Mouse (Mus musculus): ENCODE measurements around the gene Atxn1. TPM values are rescaled to one million over a fixed set of nuclear protein-coding genes. Genes with fewer than 3 reads are reported as not detected.

Atxn1 gene
- polyA plus RNA-seq, 1 experiment from 2014 or later = 8.3 TPM

- in situ Hi-C loops (cut with MboI; ENCODE audit: low pct_unique_long_range_greater_than_20kb) = no loop called here
These were observed 272.4 kb downstream of the Atxn1 start for GRCm38 (mm10) chr13:45692440-45692839.

GRCm38 (mm10) chr13:45690426-45690825, 274.4 kb downstream of the Atxn1 start:
- TF ChIP-seq CTCF (IDR thresholded peaks at IDR 0.05) = no peak
- H3K27me3 ChIP-seq = no peaks in the 10 kb centered on the region
- POLR2A ChIA-PET = no interaction called here
- CTCF ChIA-PET = no interaction called here
- in situ Hi-C loops (cut with MboI; ENCODE audit: low pct_unique_long_range_greater_than_20kb) = no loop called here
- ATAC-seq (no peak), DNase-seq (ENCODE audit: low read depth, low spot score) (no peak)

More at GRCm38 (mm10) chr13:45692440-45692839, 272.4 kb downstream of the Atxn1 start:
- no peak for TF ChIP-seq CTCF (IDR thresholded peaks at IDR 0.05)
- ChIA-PET CTCF (no interaction called here), POLR2A (interaction anchor here (0.7 kb wide), 1 partner anchor 278 kb away, joined by 4 read pairs; no protein-coding TSS in a partner anchor)
- ATAC-seq = no peak
- no peaks in the 10 kb centered on the region for H3K27me3 ChIP-seq
- DNase-seq (ENCODE audit: low read depth, low spot score) = no peak

- H3K27me3 ChIP-seq = no peaks in the 10 kb centered on the region
- no peak for DNase-seq (ENCODE audit: low read depth, low spot score)
- ChIA-PET CTCF (no interaction called here), POLR2A (interaction anchor here (0.6 kb wide), 1 partner anchor 13 kb away, joined by 5 read pairs; no protein-coding TSS in a partner anchor)
- TF ChIP-seq CTCF (IDR thresholded peaks at IDR 0.05) = no peak
- ATAC-seq = no peak
- in situ Hi-C loops (cut with MboI; ENCODE audit: low pct_unique_long_range_greater_than_20kb) = no loop called here
These were observed 275.9 kb downstream of the Atxn1 start for GRCm38 (mm10) chr13:45688864-45689263.

- ChIA-PET POLR2A (no interaction called here), CTCF (interaction anchor here (1.2 to 1.3 kb wide), 2 partner anchors 8 to 16 kb away, joined by 3 read pairs; no protein-coding TSS in a partner anchor)
- no peaks in the 10 kb centered on the region for H3K27me3 ChIP-seq
- in situ Hi-C loops (cut with MboI; ENCODE audit: low pct_unique_long_range_greater_than_20kb) = no loop called here
- no peak for DNase-seq (ENCODE audit: low read depth, low spot score)
- no peak for ATAC-seq
- TF ChIP-seq CTCF (IDR thresholded peaks at IDR 0.05) = no peak
These were observed 277.2 kb downstream of the Atxn1 start for GRCm38 (mm10) chr13:45687581-45687980.

GRCm38 (mm10) chr13:45686309-45686582, 278.6 kb downstream of the Atxn1 start:
- no peak for ATAC-seq
- DNase-seq (ENCODE audit: low read depth, low spot score) = no peak
- in situ Hi-C loops (cut with MboI; ENCODE audit: low pct_unique_long_range_greater_than_20kb) = no loop called here
- CTCF ChIA-PET = interaction anchor here (1.3 kb wide), 1 partner anchor 9 kb away, joined by 3 read pairs; no protein-coding TSS in a partner anchor
- H3K27me3 ChIP-seq = no peaks in the 10 kb centered on the region
- TF ChIP-seq CTCF (IDR thresholded peaks at IDR 0.05) = no peak
- POLR2A ChIA-PET = interaction anchor here (0.6 kb wide), 1 partner anchor 579 kb away, joined by 3 read pairs; no protein-coding TSS in a partner anchor

- ChIA-PET CTCF (interaction anchor here (1.0 to 1.2 kb wide), 2 partner anchors 53 to 281 kb away, joined by 3 read pairs; no protein-coding TSS in a partner anchor), POLR2A (interaction anchor here (0.6 to 0.7 kb wide), 3 partner anchors 49 to 579 kb away, joined by 3 to 5 read pairs (median 3); no protein-coding TSS in a partner anchor)
- no peak for ATAC-seq
- H3K27me3 ChIP-seq = no peaks in the 10 kb centered on the region
- in situ Hi-C loops (cut with MboI; ENCODE audit: low pct_unique_long_range_greater_than_20kb) = no loop called here
- no peak for DNase-seq (ENCODE audit: low read depth, low spot score)
- TF ChIP-seq CTCF (IDR thresholded peaks at IDR 0.05) = no peak
These were observed 279.1 kb downstream of the Atxn1 start for GRCm38 (mm10) chr13:45685575-45686308.

- POLR2A ChIA-PET = interaction anchor here (0.6 kb wide), 1 partner anchor 280 kb away, joined by 6 read pairs; the partner anchor contains the start of gene Atxn1
- in situ Hi-C loops (cut with MboI; ENCODE audit: low pct_unique_long_range_greater_than_20kb) = no loop called here
- no peaks in the 10 kb centered on the region for H3K27me3 ChIP-seq
- DNase-seq (ENCODE audit: low read depth, low spot score) = peak; percentile 92
- peak; percentile 86 for ATAC-seq
- CTCF ChIA-PET = interaction anchor here (0.9 to 1.2 kb wide), 3 partner anchors 48 to 282 kb away, joined by 3 read pairs; no protein-coding TSS in a partner anchor
- TF ChIP-seq CTCF (IDR thresholded peaks at IDR 0.05) = no peak
These were observed 279.9 kb downstream of the Atxn1 start for GRCm38 (mm10) chr13:45684891-45685311.

- CTCF ChIA-PET = interaction anchor here (0.9 kb wide), 1 partner anchor 47 kb away, joined by 3 read pairs; no protein-coding TSS in a partner anchor
- DNase-seq (ENCODE audit: low read depth, low spot score) (no peak), ATAC-seq (no peak)
- H3K27me3 ChIP-seq = no peaks in the 10 kb centered on the region
- POLR2A ChIA-PET = no interaction called here
- in situ Hi-C loops (cut with MboI; ENCODE audit: low pct_unique_long_range_greater_than_20kb) = no loop called here
- TF ChIP-seq CTCF (IDR thresholded peaks at IDR 0.05) = peak; percentile 57
These were observed 280.8 kb downstream of the Atxn1 start for GRCm38 (mm10) chr13:45683991-45684390.

- POLR2A ChIA-PET = interaction anchor here (1.0 to 1.3 kb wide), 3 partner anchors 10 to 536 kb away, joined by 3 read pairs; no protein-coding TSS in a partner anchor
These were observed 283.6 kb downstream of the Atxn1 start for GRCm38 (mm10) chr13:45681196-45681595.

GRCm38 (mm10) chr13:45680651-45681050, 284.2 kb downstream of the Atxn1 start:
- CTCF ChIA-PET = interaction anchor here (0.8 to 1.2 kb wide), 2 partner anchors 64 to 286 kb away, joined by 3 to 4 read pairs; no protein-coding TSS in a partner anchor
- ATAC-seq = peak; percentile 27
- TF ChIP-seq CTCF (IDR thresholded peaks at IDR 0.05) = no peak
- POLR2A ChIA-PET = interaction anchor here (1.0 kb wide), 2 partner anchors 119 to 537 kb away, joined by 3 read pairs; no protein-coding TSS in a partner anchor
- DNase-seq (ENCODE audit: low read depth, low spot score) = peak; percentile 59
- in situ Hi-C loops (cut with MboI; ENCODE audit: low pct_unique_long_range_greater_than_20kb) = no loop called here
- H3K27me3 ChIP-seq = no peaks in the 10 kb centered on the region

More at GRCm38 (mm10) chr13:45681196-45681595, 283.6 kb downstream of the Atxn1 start:
- no peaks in the 10 kb centered on the region for H3K27me3 ChIP-seq
- CTCF ChIA-PET = interaction anchor here (1.2 to 2.2 kb wide), 2 partner anchors 48 to 64 kb away, joined by 4 read pairs; no protein-coding TSS in a partner anchor
- in situ Hi-C loops (cut with MboI; ENCODE audit: low pct_unique_long_range_greater_than_20kb) = no loop called here
- no peak for TF ChIP-seq CTCF (IDR thresholded peaks at IDR 0.05)
- DNase-seq (ENCODE audit: low read depth, low spot score) (no peak), ATAC-seq (no peak)

GRCm38 (mm10) chr13:45679096-45679495, 285.7 kb downstream of the Atxn1 start:
- CTCF ChIA-PET = interaction anchor here (0.9 kb wide), 1 partner anchor 14 kb away, joined by 4 read pairs; no protein-coding TSS in a partner anchor
- DNase-seq (ENCODE audit: low read depth, low spot score) = no peak
- no peak for TF ChIP-seq CTCF (IDR thresholded peaks at IDR 0.05)
- POLR2A ChIA-PET = no interaction called here
- in situ Hi-C loops (cut with MboI; ENCODE audit: low pct_unique_long_range_greater_than_20kb) = no loop called here
- H3K27me3 ChIP-seq = no peaks in the 10 kb centered on the region
- no peak for ATAC-seq

Data from Patski (cell line).